Mouse (Mus musculus): Measurements from ENCODE around the gene Il27ra.

DNA sequence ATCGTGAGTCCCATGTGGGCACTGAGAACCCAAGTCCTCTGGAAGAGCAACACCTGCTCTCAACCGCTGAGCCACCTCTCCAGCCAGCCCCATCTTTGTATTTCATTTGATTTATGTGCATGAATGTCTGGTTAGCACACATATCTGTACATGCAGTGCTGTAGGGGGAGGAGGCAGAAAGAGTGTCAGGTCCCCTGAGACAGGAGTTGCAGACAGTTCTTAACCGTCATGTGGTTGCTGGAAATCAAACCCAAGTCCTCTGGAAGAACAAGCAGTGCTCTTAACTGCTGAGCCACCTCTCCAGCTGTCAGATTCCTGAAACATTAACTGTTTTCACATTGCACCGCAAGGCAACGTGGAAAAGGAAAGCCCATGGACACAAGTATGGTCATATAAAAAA, 5.8 kb upstream of the Il27ra start:
- TF ChIP-seq CTCF (IDR thresholded peaks at IDR 0.05; ENCODE audit: extremely low read depth, insufficient read depth, low read length) (no peak), POLR2A (IDR thresholded peaks at IDR 0.05; ENCODE audit: extremely low read depth, insufficient read depth, low read length) (no peak)
